Mouse (Mus musculus) kidney, postnatal 14 days (tissue): ENCODE results near the gene March7.
A peak's percentile ranks its signal among the peaks of the same experiment; 100 is the strongest.

Source experiments
- DNase-seq: peaks from one replicate; pipeline ENCODE4 v3.0.0; 2022; ENCODE audit warnings: mixed read lengths

The March7 gene

GRCm38 (mm10) chr2:60209703-60210651, at the start of gene March7, which contains the start of gene Baz2b:
TSS of gene March7 (plus strand) at chr2:60209887.
TSS of gene Baz2b (minus strand) at chr2:60209839.
- DNase-seq = peak; percentile 93

- no peak for DNase-seq
These were observed 45.9 kb upstream of the March7 start for GRCm38 (mm10) chr2:60163744-60164143.

GRCm38 (mm10) chr2:60165679-60166078, 44.0 kb upstream of the March7 start:
- DNase-seq = no peak

GRCm38 (mm10) chr2:60166878-60167277, 42.8 kb upstream of the March7 start:
- no peak for DNase-seq

- DNase-seq = peak; percentile 53
These were observed 37.7 kb upstream of the March7 start for GRCm38 (mm10) chr2:60171786-60172530.

- no peak for DNase-seq
These were observed 37.2 kb upstream of the March7 start for GRCm38 (mm10) chr2:60172531-60172914.

- no peak for DNase-seq
These were observed 36.5 kb upstream of the March7 start for GRCm38 (mm10) chr2:60173190-60173589.

- no peak for DNase-seq
These were observed 36.1 kb upstream of the March7 start for GRCm38 (mm10) chr2:60173595-60173994.

- no peak for DNase-seq
These were observed 34.6 kb upstream of the March7 start for GRCm38 (mm10) chr2:60175078-60175477.

GRCm38 (mm10) chr2:60176087-60176486, 33.6 kb upstream of the March7 start:
- no peak for DNase-seq

- DNase-seq = peak; percentile 32
These were observed 32.2 kb upstream of the March7 start for GRCm38 (mm10) chr2:60177490-60177889.

GRCm38 (mm10) chr2:60181696-60182095, 28.0 kb upstream of the March7 start:
- no peak for DNase-seq

- DNase-seq = no peak
These were observed 12.8 kb upstream of the March7 start for GRCm38 (mm10) chr2:60196841-60197240.

GRCm38 (mm10) chr2:60200051-60200562, 9.6 kb upstream of the March7 start:
- DNase-seq = no peak

- peak; percentile 65 for DNase-seq
These were observed 9.0 kb upstream of the March7 start for GRCm38 (mm10) chr2:60200667-60201066.

- DNase-seq = no peak
These were observed 6.7 kb upstream of the March7 start for GRCm38 (mm10) chr2:60202900-60203530.

GRCm38 (mm10) chr2:60203733-60204132, 6.0 kb upstream of the March7 start:
- no peak for DNase-seq

GRCm38 (mm10) chr2:60204162-60204561, 5.5 kb upstream of the March7 start:
- no peak for DNase-seq

GRCm38 (mm10) chr2:60205795-60206194, 3.9 kb upstream of the March7 start:
- DNase-seq = no peak

GRCm38 (mm10) chr2:60209122-60209611, 520 bp upstream of the March7 start:
- no peak for DNase-seq

GRCm38 (mm10) chr2:60210821-60211220, 1.1 kb downstream of the March7 start:
- DNase-seq = peak; percentile 9

GRCm38 (mm10) chr2:60212488-60212887, 2.8 kb downstream of the March7 start:
- no peak for DNase-seq

- no peak for DNase-seq
These were observed 5.0 kb downstream of the March7 start for GRCm38 (mm10) chr2:60214683-60215082.
